ENCODE assay signal across 8 mouse cellular contexts in genomic region chr4:127236631-127237030, GRCm38 (mm10). TPM values are rescaled to one million over a fixed set of nuclear protein-coding genes. Genes with fewer than 3 reads are reported as not detected.
A peak's percentile ranks its signal among the peaks of the same experiment; 100 is the strongest.
DNase-seq lines count a peak whose midpoint lies in the region; ATAC-seq and TF ChIP-seq lines count a peak whose summit lies in the region.

No protein-coding gene starts in this region.

- H3K9ac ChIP-seq in liver, embryonic 11.5 days (ENCODE audit: low read depth, low read length) = peak overlapping the region; percentile 42; the same call in 1 of the 2 replicates

- no peak for TF ChIP-seq CTCF in thymus, adult 2 months (IDR thresholded peaks at IDR 0.05; ENCODE audit: borderline replicate concordance, control insufficient read depth, extremely low read depth, insufficient read depth, low read length, poor library complexity)

- no peak overlapping the region for H3K27ac ChIP-seq in thymus, adult 2 months (ENCODE audit: control insufficient read depth, insufficient read depth, low read length)
- no peak overlapping the region for H3K27ac ChIP-seq in liver, embryonic 11.5 days (ENCODE audit: low read depth, low read length)

- peak overlapping the region; percentile 49 for H3K4me3 ChIP-seq in thymus, adult 2 months (ENCODE audit: control insufficient read depth, insufficient read depth, low read length)
- peak overlapping the region; percentile 57 for H3K4me3 ChIP-seq in liver, embryonic 11.5 days (ENCODE audit: low read depth, low read length)

- H3K9me3 ChIP-seq in liver, embryonic 11.5 days (ENCODE audit: control insufficient read depth, low read length) = no peaks in the 10 kb centered on the region

- 10% methylated on average over 14 of the region's 14 CpGs for WGBS in thymus, adult 2 months
- WGBS in liver, embryonic 11.5 days = 5% methylated on average over 14 of the region's 14 CpGs

- peak overlapping the region; percentile 98 for H3K4me2 ChIP-seq in liver, embryonic 11.5 days

- H3K36me3 ChIP-seq in thymus, adult 2 months (ENCODE audit: control insufficient read depth, insufficient read depth, low read length) = no peaks in the 10 kb centered on the region
- H3K36me3 ChIP-seq in liver, embryonic 11.5 days (ENCODE audit: control insufficient read depth, insufficient read depth, low read length) = no peaks in the 10 kb centered on the region

- peaks cover 9% of the 10 kb centered on the region for H3K4me1 ChIP-seq in thymus, adult 2 months (replicated peaks; ENCODE audit: control insufficient read depth, insufficient read depth, low read length)
- 0 out of 2 replicates have a peak, but pooled peaks cover 6% of the 10 kb centered on the region for H3K4me1 ChIP-seq in liver, embryonic 11.5 days (replicated peaks; ENCODE audit: control insufficient read depth, insufficient read depth, low read length)

- ATAC-seq in liver, embryonic 11.5 days (replicated peaks; ENCODE audit: low FRiP score) = no peak
- ATAC-seq in activated CD4-positive, CD25-positive, alpha-beta regulatory T cell, adult 4 months = no peak
- no peak for ATAC-seq in granulocyte monocyte progenitor cell, adult 5-6 weeks (replicated peaks; ENCODE audit: poor library complexity, severe bottlenecking)

- peak; percentile 45 for DNase-seq in embryo, embryonic 10.5 days (ENCODE audit: low spot score)
- no peak for DNase-seq in embryo, embryonic 10 days (ENCODE audit: low spot score)
- peak; percentile 23 for DNase-seq in thymus, adult 2 months
- DNase-seq in thymus, postnatal 0 days (ENCODE audit: low spot score) = no peak
- DNase-seq in liver, embryonic 11.5 days (ENCODE audit: low spot score) = no peak
- DNase-seq in left cerebral cortex, adult 18-20 months (ENCODE audit: low spot score in 2 of 2) = no peak

- TF ChIP-seq POLR2A in thymus, adult 2 months (IDR thresholded peaks at IDR 0.05; ENCODE audit: control insufficient read depth, extremely low read depth, insufficient read depth, low read length, poor library complexity) = no peak

- H3K27me3 ChIP-seq in thymus, adult 2 months (ENCODE audit: control insufficient read depth, insufficient read depth, low read length) = peaks cover 6% of the 10 kb centered on the region
- peaks cover 25% of the 10 kb centered on the region for H3K27me3 ChIP-seq in liver, embryonic 11.5 days (replicated peaks; ENCODE audit: control insufficient read depth, insufficient read depth, low read length)

RNA-seq across cellular contexts. Expression of gene Smim12, which starts 7.0 kb away (rescaled TPM):
- polyA plus RNA-seq in thymus, adult 2 months (2012; rRNA removed) = 28.9 and 32.5 TPM in 2 replicates
- 57.9 and 59.4 TPM in 2 replicates for polyA plus RNA-seq in thymus, postnatal 0 days (2015; fragmentation: Nextera tagmentation; extraction: Ambion mirVana)
- polyA plus RNA-seq in liver, embryonic 11.5 days (2014; fragmentation: Nextera tagmentation; extraction: Ambion mirVana) = 56.5 and 56.9 TPM in 2 replicates
- 10 to 100 TPM; 42.1 to 43.4 TPM for polyA plus RNA-seq in activated CD4-positive, CD25-positive, alpha-beta regulatory T cell, adult 4 months (2017; shearing (Covaris generic))
- total RNA-seq in granulocyte monocyte progenitor cell, adult 5-6 weeks (2014; fragmentation: Nextera tagmentation) = 35.1 and 47.1 TPM in 2 replicates
- total RNA-seq in granulocyte monocyte progenitor cell, adult 5-6 weeks (2017) = 30.4 and 31.8 TPM in 2 replicates
- 10 to 100 TPM; 56.0 to 59.9 TPM for total RNA-seq in left cerebral cortex, adult 18-20 months (2021)

Comparison
In these comparisons a context has a peak if more than half of its experiments do, and no peak if none do; other contexts are left out.
1. DNase-seq: peak in embryo, embryonic 10.5 days (single experiment) and thymus, adult 2 months (single experiment); none in embryo, embryonic 10 days (single experiment), thymus, postnatal 0 days (single experiment), liver, embryonic 11.5 days (single experiment) and left cerebral cortex, adult 18-20 months (0 of 2).